Mouse (Mus musculus) myocyte (in vitro differentiated cells): ENCODE data around the gene Gmppa. TPM values are rescaled to one million over a fixed set of nuclear protein-coding genes. Genes with fewer than 3 reads are reported as not detected.

ENCODE experiments used
- H3K27me3 ChIP-seq: one replicate; pipeline ENCODE4 v1.6.1; 2011; ENCODE audit not compliant: control insufficient read depth, insufficient read depth, insufficient read length
- H3K36me3 ChIP-seq: one replicate; pipeline ENCODE4 v1.6.1; 2011; ENCODE audit not compliant: control insufficient read depth, insufficient read depth
- H3K4me2 ChIP-seq: one replicate; pipeline ENCODE4 v1.6.1; 2011; ENCODE audit warnings: low read depth, control low read depth
- H3K4me3 ChIP-seq: one replicate; pipeline ENCODE4 v1.5.1; 2011; ENCODE audit warnings: mild to moderate bottlenecking, control low read depth, moderate library complexity
- H3K79me2 ChIP-seq: one replicate; pipeline ENCODE4 v1.6.1; 2011; ENCODE audit not compliant: control insufficient read depth, insufficient read depth
- H3ac ChIP-seq: one replicate; pipeline ENCODE4 v1.6.1; 2011; ENCODE audit not compliant: control insufficient read depth, insufficient read length
- CEBPB ChIP-seq: IDR thresholded peaks from 2 replicates; pipeline ENCODE4 v1.6.1; 2011; ENCODE audit warnings: mild to moderate bottlenecking, moderate library complexity; ENCODE audit not compliant: poor library complexity, insufficient read depth, severe bottlenecking
- E2F4 ChIP-seq: IDR thresholded peaks from one replicate; pipeline ENCODE4 v1.6.1; 2011; ENCODE audit warnings: mild to moderate bottlenecking, control low read depth, moderate library complexity; ENCODE audit not compliant: insufficient read depth
- MAX ChIP-seq: IDR thresholded peaks from one replicate; pipeline ENCODE4 v1.6.1; 2011; ENCODE audit warnings: low read depth, mild to moderate bottlenecking, control low read depth
- MYOD1 ChIP-seq, 3 experiments: IDR thresholded peaks; one replicate each; pipeline ENCODE4 v1.6.1; 2011; ENCODE audit warnings: control low read depth in 2 of 3, low read depth in 2 of 3, mild to moderate bottlenecking in 2 of 3, moderate library complexity in 1 of 3; ENCODE audit not compliant: insufficient read length in 2 of 3, control insufficient read depth in 1 of 3
- MYOG ChIP-seq, 3 experiments: IDR thresholded peaks; one replicate each; pipeline ENCODE4 v1.6.1; 2011; ENCODE audit warnings: control low read depth in 2 of 3, low read depth in 2 of 3, mild to moderate bottlenecking in 2 of 3; ENCODE audit not compliant: insufficient read length in 2 of 3, control insufficient read depth in 1 of 3, insufficient read depth in 1 of 3
- POLR2A ChIP-seq: IDR thresholded peaks from one replicate; pipeline ENCODE4 v1.6.1; 2011; ENCODE audit warnings: low read depth, mild to moderate bottlenecking, control low read depth, moderate library complexity; ENCODE audit not compliant: insufficient read length
- POLR2AphosphoS2 ChIP-seq: IDR thresholded peaks from one replicate; pipeline ENCODE4 v1.6.1; 2011; ENCODE audit warnings: low read depth, control low read depth; ENCODE audit not compliant: insufficient read length
- REST ChIP-seq: IDR thresholded peaks from one replicate; pipeline ENCODE4 v1.6.1; 2011; ENCODE audit warnings: mild to moderate bottlenecking, control low read depth, moderate library complexity; ENCODE audit not compliant: insufficient read depth, insufficient read length
- SRF ChIP-seq: IDR thresholded peaks from one replicate; pipeline ENCODE4 v1.6.1; 2011; ENCODE audit warnings: low read depth; ENCODE audit not compliant: control insufficient read depth, insufficient read length
- TCF12 ChIP-seq: IDR thresholded peaks from one replicate; pipeline ENCODE4 v1.6.1; 2011; ENCODE audit warnings: mild to moderate bottlenecking, control low read depth; ENCODE audit not compliant: poor library complexity, insufficient read depth, severe bottlenecking
- TCF3 ChIP-seq: IDR thresholded peaks from one replicate; pipeline ENCODE4 v1.6.1; 2011; ENCODE audit warnings: low read depth, control low read depth; ENCODE audit not compliant: insufficient read length
- USF1 ChIP-seq: IDR thresholded peaks from one replicate; pipeline ENCODE4 v1.6.1; 2011; ENCODE audit warnings: low read depth, mild to moderate bottlenecking, control low read depth, moderate library complexity
- polyA plus RNA-seq: library from polyadenylated mRNA; unstranded; fragments of >200 nt; fragmentation: generic; extraction: Trizol; gene quantifications from one replicate; pipeline ENCODE4 v1.2.1, GENCODE M21; 2012; ENCODE audit warnings: missing spikeins

The Gmppa gene
- polyA plus RNA-seq, 1 experiment, result 106 TPM

DNA sequence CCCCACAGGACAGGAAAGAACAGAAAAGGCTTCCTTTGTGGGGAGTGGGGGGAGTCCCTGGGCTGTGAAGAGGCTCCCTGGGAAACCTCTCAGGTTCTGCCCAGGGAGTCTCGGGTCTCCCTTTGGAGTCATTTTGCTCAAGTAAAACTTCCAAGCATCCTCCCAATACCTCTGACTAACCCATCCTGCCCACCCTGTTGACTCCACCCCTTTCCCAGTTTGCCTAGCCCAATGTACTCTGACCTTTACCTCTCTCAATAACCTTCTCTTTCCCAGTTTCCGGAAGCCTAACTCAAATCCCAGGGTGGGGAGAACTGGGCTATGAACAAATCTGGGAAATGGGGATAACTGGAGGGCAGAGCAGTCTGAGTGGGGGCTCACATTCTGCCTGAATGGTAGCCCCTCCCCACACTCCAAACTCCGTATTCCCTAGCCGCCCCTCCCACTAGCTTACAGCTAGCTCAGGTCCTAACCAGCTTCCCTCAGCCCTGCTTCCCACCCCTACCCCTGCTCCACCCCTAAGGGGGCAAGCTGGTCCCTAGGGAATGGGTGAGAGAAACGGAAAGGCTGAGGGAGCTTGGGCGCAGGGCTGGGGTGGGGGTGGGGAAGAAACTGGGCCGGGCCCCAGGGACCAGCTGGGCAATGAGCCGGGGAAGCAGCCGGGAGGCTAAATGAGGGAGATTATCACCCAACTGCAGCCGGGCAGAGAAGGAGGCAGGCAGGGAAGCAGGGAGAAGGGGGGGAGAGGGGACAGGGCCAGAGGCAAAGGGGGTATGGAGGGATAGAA is 11.7 kb downstream of the Gmppa start:
- peaks cover 2% of the 10 kb centered on the region for H3K36me3 ChIP-seq
- H3K27me3 ChIP-seq, result peaks cover 18% of the 10 kb centered on the region
- H3ac ChIP-seq, result no peak overlapping the region
- no peaks in the 10 kb centered on the region for H3K79me2 ChIP-seq
- H3K4me2 ChIP-seq, result peak overlapping the region; percentile 59
- TF ChIP-seq POLR2A, result no peak
- TF ChIP-seq POLR2AphosphoS2, result no peak
- TF ChIP-seq MYOD1 (IDR thresholded peaks at IDR 0.05; ENCODE audit: control insufficient read depth in 1 of 3, insufficient read length in 2 of 3, low read depth in 2 of 3), result no peak
- no peak for TF ChIP-seq USF1
- no peak for TF ChIP-seq E2F4
- TF ChIP-seq TCF3, result no peak
- no peak overlapping the region for H3K4me3 ChIP-seq

DNA sequence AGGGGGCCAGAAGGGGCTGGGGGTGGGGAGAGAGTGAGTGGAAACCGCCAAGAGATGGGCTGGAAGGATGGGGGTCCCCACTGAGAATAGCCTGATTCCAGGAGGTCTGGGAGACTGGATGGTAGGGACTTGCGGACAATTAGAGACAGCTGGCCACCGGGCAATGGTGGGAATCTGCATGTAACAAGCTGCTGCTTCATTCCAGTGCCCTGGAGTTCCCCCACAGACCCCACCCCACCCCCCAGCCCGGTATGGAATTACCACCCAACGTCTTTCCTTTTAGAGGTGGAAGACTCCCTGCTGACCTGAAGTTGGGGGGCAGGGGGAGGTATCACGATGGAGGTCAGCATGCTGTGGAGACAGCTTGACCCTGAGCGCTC is 12.3 kb downstream of the Gmppa start:
- no peaks in the 10 kb centered on the region for H3K36me3 ChIP-seq
- peak overlapping the region; percentile 18 for H3K4me2 ChIP-seq
- peaks cover 18% of the 10 kb centered on the region for H3K27me3 ChIP-seq

GRCm38 (mm10) chr1:75448937-75449336 is 13.2 kb downstream of the Gmppa start:
- Histone ChIP-seq H3ac (no peak overlapping the region), H3K4me2 (no peak overlapping the region), H3K4me3 (no peak overlapping the region), H3K27me3 (peaks cover 18% of the 10 kb centered on the region), H3K36me3 (no peaks in the 10 kb centered on the region), H3K79me2 (no peaks in the 10 kb centered on the region)
- TF ChIP-seq MYOD1 (IDR thresholded peaks at IDR 0.05; ENCODE audit: control insufficient read depth in 1 of 3, insufficient read length in 2 of 3, low read depth in 2 of 3) (peak in 2 of 3 experiments; percentile 40 to 60), MYOG (IDR thresholded peaks at IDR 0.05; ENCODE audit: control insufficient read depth in 1 of 3, insufficient read depth in 1 of 3, insufficient read length in 2 of 3, low read depth in 2 of 3) (peak in 2 of 3 experiments; percentile 81 to 82), MAX (no peak), E2F4 (no peak)

More for the DNA sequence above, 12.3 kb downstream of the Gmppa start:
- Histone ChIP-seq H3K4me3 (no peak overlapping the region), H3K79me2 (no peaks in the 10 kb centered on the region), H3ac (no peak overlapping the region)
- no peak for TF ChIP-seq MYOG (IDR thresholded peaks at IDR 0.05; ENCODE audit: control insufficient read depth in 1 of 3, insufficient read depth in 1 of 3, insufficient read length in 2 of 3, low read depth in 2 of 3)
- TF ChIP-seq MYOD1 (IDR thresholded peaks at IDR 0.05; ENCODE audit: control insufficient read depth in 1 of 3, insufficient read length in 2 of 3, low read depth in 2 of 3), result peak in 1 of 3 experiments; percentile 7
- no peak for TF ChIP-seq POLR2A
- TF ChIP-seq SRF, result no peak
- TF ChIP-seq POLR2AphosphoS2, result no peak
- TF ChIP-seq CEBPB, result no peak

GRCm38 (mm10) chr1:75449377-75450135 is 13.8 kb downstream of the Gmppa start:
- Histone ChIP-seq H3K36me3 (no peaks in the 10 kb centered on the region), H3K27me3 (peaks cover 18% of the 10 kb centered on the region), H3K79me2 (no peaks in the 10 kb centered on the region), H3K4me2 (peak overlapping the region; percentile 10), H3ac (no peak overlapping the region), H3K4me3 (no peak overlapping the region)
- peak; percentile 76; the same call in 1 of the 2 replicates for TF ChIP-seq CEBPB
- no peak for TF ChIP-seq POLR2AphosphoS2

DNA sequence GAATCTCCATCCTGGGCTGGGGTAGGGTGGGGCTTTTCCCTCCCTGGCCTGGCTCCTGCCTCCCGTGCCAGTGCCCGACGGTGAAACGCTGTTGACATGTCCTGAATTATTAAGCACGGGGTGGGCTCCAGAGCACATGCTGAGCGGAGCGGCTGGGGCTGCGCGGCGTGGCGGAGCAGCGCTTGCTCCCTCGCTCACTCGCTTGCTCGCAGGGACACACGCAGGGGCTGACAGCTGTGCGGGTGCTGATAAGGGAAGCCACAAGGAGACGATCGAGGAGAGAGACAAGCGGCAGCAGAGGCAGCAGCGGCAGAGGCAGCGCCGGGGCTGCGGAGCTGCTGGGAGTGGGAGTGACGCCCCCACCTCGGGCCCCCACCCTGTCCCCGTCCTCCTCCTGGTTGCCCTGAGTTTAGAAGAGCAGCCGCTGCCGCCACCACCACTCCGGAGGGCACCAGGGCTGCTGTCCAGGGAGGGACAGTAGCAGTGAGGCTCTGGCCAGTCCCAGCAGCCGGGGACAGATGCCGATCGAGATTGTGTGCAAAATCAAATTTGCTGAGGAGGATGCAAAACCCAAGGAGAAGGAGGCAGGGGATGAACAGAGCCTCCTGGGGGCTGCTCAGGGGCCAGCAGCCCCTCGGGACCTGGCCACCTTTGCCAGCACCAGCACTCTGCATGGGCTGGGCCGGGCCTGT is 14.7 kb downstream of the Gmppa start, which contains the start of gene Asic4:
Asic4 (plus strand) TSS at position 123 of the 692 bp plus-strand sequence.
- H3K4me3 ChIP-seq, result no peak within 1 kb of the TSS
- H3K4me2 ChIP-seq, result peak within 1 kb of the TSS; percentile 10
- H3K79me2 ChIP-seq, result no peaks in the 10 kb centered on the region
- H3K36me3 ChIP-seq, result no peaks in the 10 kb centered on the region
- H3ac ChIP-seq, result no peak within 1 kb of the TSS
- peaks cover 18% of the 10 kb centered on the region for H3K27me3 ChIP-seq
- TF ChIP-seq POLR2AphosphoS2 (no peak), MAX (no peak), MYOG (IDR thresholded peaks at IDR 0.05; ENCODE audit: control insufficient read depth in 1 of 3, insufficient read depth in 1 of 3, insufficient read length in 2 of 3, low read depth in 2 of 3) (peak in 2 of 3 experiments; percentile 95 to 98), MYOD1 (IDR thresholded peaks at IDR 0.05; ENCODE audit: control insufficient read depth in 1 of 3, insufficient read length in 2 of 3, low read depth in 2 of 3) (peak in 2 of 3 experiments; percentile 83 to 87), E2F4 (no peak), CEBPB (no peak), SRF (no peak), TCF3 (no peak), POLR2A (no peak), USF1 (no peak), REST (no peak), TCF12 (peak; percentile 19)
